Mouse (Mus musculus) heart, embryonic 15.5 days (tissue): ENCODE measurements around the gene Samm50. TPM values are rescaled to one million over a fixed set of nuclear protein-coding genes. Genes with fewer than 3 reads are reported as not detected.

Source experiments
- ATAC-seq: fragments of 200-750 bp; cut with Nextera tagmentation; replicated peaks from 2 replicates; pipeline ENCODE4 v1.8.0; 2017; ENCODE audit warnings: low read depth, moderate TSS enrichment; ENCODE audit not compliant: insufficient number of reproducible peaks, insufficient read depth, low FRiP score
- H3K27ac ChIP-seq: fragments of 300-500 bp; sonication (generic); 2 replicates; pipeline ENCODE4 v1.5.1; 2015; ENCODE audit warnings: mild to moderate bottlenecking, inconsistent platforms
- H3K27me3 ChIP-seq: fragments of 300-500 bp; sonication (generic); 2 replicates; pipeline ENCODE4 v1.6.1; 2015; ENCODE audit warnings: inconsistent platforms
- H3K36me3 ChIP-seq: fragments of 300-500 bp; sonication (generic); 2 replicates; pipeline ENCODE4 v1.6.1; 2015; ENCODE audit warnings: mild to moderate bottlenecking, inconsistent platforms
- H3K4me1 ChIP-seq: fragments of 300-500 bp; sonication (generic); replicated peaks from 2 replicates; pipeline ENCODE4 v1.6.1; 2015; ENCODE audit warnings: inconsistent platforms
- H3K4me2 ChIP-seq: fragments of 300-500 bp; sonication (generic); 2 replicates; pipeline ENCODE4 v1.6.1; 2015; ENCODE audit warnings: inconsistent platforms, mild to moderate bottlenecking, moderate library complexity
- H3K4me3 ChIP-seq: fragments of 300-500 bp; sonication (generic); 2 replicates; pipeline ENCODE4 v1.5.1; 2015; ENCODE audit warnings: mild to moderate bottlenecking, inconsistent platforms
- H3K9ac ChIP-seq: fragments of 300-500 bp; sonication (generic); 2 replicates; pipeline ENCODE4 v1.6.1; 2015; ENCODE audit warnings: mild to moderate bottlenecking, inconsistent platforms
- H3K9me3 ChIP-seq: fragments of 300-500 bp; sonication (generic); replicated peaks from 2 replicates; pipeline ENCODE4 v1.6.1; 2016; ENCODE audit warnings: inconsistent platforms
- WGBS: fragments of 180-500 bp; shearing (Covaris S2); methylation state at CpG from one replicate; pipeline ENCODE4 v1.1.7; 2015; ENCODE audit warnings: mixed read lengths; 5-methylcytosine and 5-hydroxymethylcytosine counted together
- polyA plus RNA-seq: library from polyadenylated mRNA; unstranded; fragments of >200 nt; fragmentation: Nextera tagmentation; extraction: Ambion mirVana; gene quantifications from 2 replicates; pipeline ENCODE4 v1.2.1, GENCODE M21; 2015

Gene Samm50
- polyA plus RNA-seq, 1 experiment from 2014 or later, result 124 TPM

DNA sequence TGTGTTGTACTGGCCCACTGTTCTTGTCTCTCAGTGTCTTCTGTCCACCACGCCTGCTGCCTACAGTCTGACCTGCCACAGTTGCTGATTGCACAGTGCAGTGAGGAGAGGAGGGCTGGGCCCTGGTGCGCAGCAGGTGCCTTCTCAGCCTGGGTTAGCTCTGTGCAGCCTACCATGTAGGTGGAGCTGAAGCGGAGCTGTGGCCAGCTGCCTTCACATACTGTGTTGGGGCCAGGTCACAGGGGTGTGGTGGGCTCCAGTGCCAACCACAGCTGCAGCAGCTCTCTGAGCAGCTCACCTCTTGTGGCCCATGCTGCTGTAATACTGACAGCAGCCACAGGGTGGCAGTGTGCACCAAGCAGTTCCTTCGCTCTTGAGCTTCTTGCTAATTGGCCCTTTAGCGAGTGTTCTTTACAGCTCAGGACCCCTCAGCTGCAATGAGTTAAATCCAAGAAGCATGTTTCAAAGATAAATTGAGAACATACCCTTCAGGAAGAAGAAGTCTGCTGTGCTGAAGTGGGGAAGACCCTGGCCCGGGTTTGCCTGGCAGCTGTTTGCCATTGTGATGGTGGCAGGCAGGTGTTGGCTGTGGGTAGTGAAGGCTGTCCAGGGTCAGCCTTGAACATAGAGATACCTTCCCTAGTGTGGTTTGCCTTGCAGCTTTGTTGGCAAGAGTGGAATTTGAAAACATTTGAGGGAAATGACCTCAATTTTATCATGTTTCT is 20.2 kb downstream of the Samm50 start:
- peak; percentile 32; the same call in 1 of the 2 replicates for ATAC-seq
- Histone ChIP-seq H3K36me3 (peaks cover 58% of the 10 kb centered on the region), H3K4me1 (peaks cover 39% of the 10 kb centered on the region)

GRCm38 (mm10) chr15:84212756-84213105 is 20.7 kb downstream of the Samm50 start:
- H3K4me3 ChIP-seq, result no peak overlapping the region
- H3K36me3 ChIP-seq, result peaks cover 53% of the 10 kb centered on the region
- WGBS, result 68% methylated on average over 2 of the region's 2 CpGs
- no peak; the same call in 1 of the 2 replicates for ATAC-seq
- H3K9ac ChIP-seq, result no peak overlapping the region
- H3K4me2 ChIP-seq, result no peak overlapping the region
- peaks cover 39% of the 10 kb centered on the region for H3K4me1 ChIP-seq
- no peaks in the 10 kb centered on the region for H3K9me3 ChIP-seq
- no peaks in the 10 kb centered on the region for H3K27me3 ChIP-seq
- peak overlapping the region; percentile 48 for H3K27ac ChIP-seq

More for the DNA sequence above, 20.2 kb downstream of the Samm50 start:
- Histone ChIP-seq H3K27ac (peak overlapping the region; percentile 48), H3K4me3 (no peak overlapping the region), H3K27me3 (no peaks in the 10 kb centered on the region), H3K9me3 (no peaks in the 10 kb centered on the region), H3K4me2 (no peak overlapping the region), H3K9ac (no peak overlapping the region)
- 37% methylated on average over 6 of the region's 6 CpGs for WGBS

- Histone ChIP-seq H3K4me3 (no peak overlapping the region), H3K9me3 (no peaks in the 10 kb centered on the region), H3K27me3 (no peaks in the 10 kb centered on the region), H3K36me3 (peaks cover 50% of the 10 kb centered on the region), H3K27ac (no peak overlapping the region), H3K4me2 (no peak overlapping the region), H3K4me1 (peaks cover 44% of the 10 kb centered on the region), H3K9ac (no peak overlapping the region)
- WGBS, result 66% methylated on average over 6 of the region's 6 CpGs
- ATAC-seq, result no peak
These were observed 21.2 kb downstream of the Samm50 start for GRCm38 (mm10) chr15:84213162-84213739.

- H3K4me1 ChIP-seq, result peaks cover 55% of the 10 kb centered on the region
These were observed 22.4 kb downstream of the Samm50 start for GRCm38 (mm10) chr15:84214476-84214875.

DNA sequence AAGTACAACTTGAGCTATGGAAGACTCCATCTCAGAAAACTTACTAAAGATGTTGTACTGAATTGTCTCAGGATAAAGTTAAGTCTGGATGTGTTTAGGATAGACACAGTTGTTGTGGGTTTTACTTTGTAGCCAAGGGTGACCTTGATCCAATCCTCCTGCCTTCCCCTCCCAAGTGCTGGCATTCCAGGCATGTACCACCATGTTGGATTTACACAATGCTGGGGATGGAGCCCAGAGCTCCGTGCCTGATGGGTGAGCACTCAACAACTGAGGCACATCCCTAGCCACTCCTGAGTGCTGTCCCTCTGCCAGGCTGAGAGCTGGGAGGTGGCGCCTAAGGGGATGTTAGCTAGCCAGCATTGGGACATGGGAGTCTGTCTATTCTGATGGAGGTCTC is 23.2 kb downstream of the Samm50 start:
- no peak for ATAC-seq
- no peaks in the 10 kb centered on the region for H3K9me3 ChIP-seq
- peaks cover 35% of the 10 kb centered on the region; the same call in 1 of the 2 replicates for H3K36me3 ChIP-seq
- H3K27ac ChIP-seq, result no peak overlapping the region
- H3K4me3 ChIP-seq, result no peak overlapping the region
- H3K4me2 ChIP-seq, result no peak overlapping the region
- 63% methylated on average over 2 of the region's 2 CpGs for WGBS
- no peaks in the 10 kb centered on the region for H3K27me3 ChIP-seq
- H3K4me1 ChIP-seq, result peaks cover 55% of the 10 kb centered on the region
- no peak overlapping the region for H3K9ac ChIP-seq

More at GRCm38 (mm10) chr15:84214476-84214875, 22.4 kb downstream of the Samm50 start:
- Histone ChIP-seq H3K9me3 (no peaks in the 10 kb centered on the region), H3K36me3 (peaks cover 42% of the 10 kb centered on the region), H3K4me2 (no peak overlapping the region), H3K9ac (no peak overlapping the region), H3K4me3 (no peak overlapping the region), H3K27me3 (no peaks in the 10 kb centered on the region), H3K27ac (no peak overlapping the region)
- ATAC-seq, result no peak
- 65% methylated on average over 7 of the region's 7 CpGs for WGBS

GRCm38 (mm10) chr15:84216026-84216425 is 24.0 kb downstream of the Samm50 start:
- no peaks in the 10 kb centered on the region for H3K27me3 ChIP-seq
- no peak overlapping the region for H3K4me3 ChIP-seq
- no peak overlapping the region for H3K27ac ChIP-seq
- H3K9ac ChIP-seq, result no peak overlapping the region
- no peak overlapping the region for H3K4me2 ChIP-seq
- no peak for ATAC-seq
- H3K9me3 ChIP-seq, result no peaks in the 10 kb centered on the region
- peaks cover 55% of the 10 kb centered on the region for H3K4me1 ChIP-seq
- peaks cover 27% of the 10 kb centered on the region; the same call in 1 of the 2 replicates for H3K36me3 ChIP-seq

DNA sequence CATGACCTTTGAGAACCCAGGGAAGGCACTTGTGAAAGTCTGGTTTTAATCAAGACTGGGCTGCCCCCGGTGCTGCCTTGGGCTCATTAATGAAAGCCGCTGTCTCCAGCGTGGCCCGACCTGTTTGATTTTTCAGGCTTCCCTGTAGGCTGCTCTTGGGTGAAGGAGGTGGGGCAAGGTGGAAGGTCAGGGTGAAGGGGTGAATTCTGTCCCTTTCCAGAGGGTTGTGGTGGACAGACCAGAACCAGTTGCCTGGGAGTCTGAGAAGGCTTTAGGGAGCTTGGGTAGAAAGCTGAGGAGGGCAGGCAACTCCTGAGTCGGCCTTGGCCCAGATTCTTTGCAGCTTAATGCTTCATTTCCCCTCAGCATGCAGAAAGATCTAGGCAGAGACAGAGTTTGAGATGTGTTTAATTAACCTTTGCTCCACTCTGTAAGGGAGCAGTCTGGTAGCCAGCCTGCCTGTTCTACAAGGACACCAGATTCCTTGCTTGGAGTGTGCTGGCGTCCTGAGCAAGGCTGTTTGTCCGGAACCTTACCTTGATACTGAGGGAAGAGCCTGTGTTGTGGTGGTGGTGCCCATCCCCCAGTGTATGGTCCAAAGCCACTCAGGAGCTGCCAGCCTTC is 24.5 kb downstream of the Samm50 start:
- ATAC-seq, result no peak
- H3K36me3 ChIP-seq, result peaks cover 22% of the 10 kb centered on the region; the same call in 1 of the 2 replicates
- H3K4me3 ChIP-seq, result no peak overlapping the region
- H3K9me3 ChIP-seq, result no peaks in the 10 kb centered on the region
- 39% methylated on average over 7 of the region's 7 CpGs for WGBS
- H3K27me3 ChIP-seq, result no peaks in the 10 kb centered on the region
- peaks cover 55% of the 10 kb centered on the region for H3K4me1 ChIP-seq
- 0 out of 2 replicates have a peak overlapping the region, but pooled peaks have one; percentile 3 for H3K27ac ChIP-seq
- no peak overlapping the region for H3K4me2 ChIP-seq
- no peak overlapping the region for H3K9ac ChIP-seq

- peak overlapping the region; percentile 74 for H3K27ac ChIP-seq
- 0 out of 2 replicates have a peak overlapping the region, but pooled peaks have one; percentile 4 for H3K4me2 ChIP-seq
These were observed 26.1 kb downstream of the Samm50 start for GRCm38 (mm10) chr15:84217969-84218782.

GRCm38 (mm10) chr15:84218783-84219271 is 26.8 kb downstream of the Samm50 start:
- Histone ChIP-seq H3K9me3 (no peaks in the 10 kb centered on the region), H3K4me3 (no peak overlapping the region), H3K27ac (peak overlapping the region; percentile 74), H3K27me3 (no peaks in the 10 kb centered on the region), H3K36me3 (peaks cover 14% of the 10 kb centered on the region; the same call in 1 of the 2 replicates), H3K4me1 (peaks cover 48% of the 10 kb centered on the region), H3K9ac (no peak overlapping the region), H3K4me2 (0 out of 2 replicates have a peak overlapping the region, but pooled peaks have one; percentile 4)
- WGBS, result 11% methylated on average over 9 of the region's 9 CpGs
- ATAC-seq, result peak; percentile 56

More at GRCm38 (mm10) chr15:84217969-84218782, 26.1 kb downstream of the Samm50 start:
- H3K27me3 ChIP-seq, result no peaks in the 10 kb centered on the region
- H3K9me3 ChIP-seq, result no peaks in the 10 kb centered on the region
- H3K4me3 ChIP-seq, result no peak overlapping the region
- H3K9ac ChIP-seq, result no peak overlapping the region
- WGBS, result 34% methylated on average over 23 of the region's 23 CpGs
- ATAC-seq, result no peak
- H3K36me3 ChIP-seq, result peaks cover 17% of the 10 kb centered on the region; the same call in 1 of the 2 replicates
- H3K4me1 ChIP-seq, result peaks cover 47% of the 10 kb centered on the region

DNA sequence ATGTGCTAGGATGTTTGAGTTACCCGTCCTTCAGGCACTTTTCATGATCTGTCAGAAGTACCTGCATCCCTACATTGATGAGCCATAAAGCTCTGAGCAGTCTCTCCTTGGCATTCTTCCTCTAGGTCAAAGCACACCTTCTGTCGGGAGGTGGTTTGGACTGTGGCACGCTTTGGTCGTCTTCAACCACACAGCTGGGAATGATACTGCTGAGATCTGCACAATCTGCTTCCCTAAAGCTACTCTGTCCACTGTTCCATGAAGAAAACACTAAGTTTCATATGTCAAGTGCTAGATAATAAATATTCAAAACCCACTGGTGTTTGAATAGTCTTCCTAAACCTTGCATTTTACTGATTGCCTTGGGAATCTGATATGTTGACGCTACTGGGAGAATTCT is 29.5 kb downstream of the Samm50 start:
- no peaks in the 10 kb centered on the region for H3K9me3 ChIP-seq
- no peak overlapping the region for H3K27ac ChIP-seq
- no peak overlapping the region for H3K9ac ChIP-seq
- H3K27me3 ChIP-seq, result no peaks in the 10 kb centered on the region
- peaks cover 33% of the 10 kb centered on the region for H3K4me1 ChIP-seq
- no peak for ATAC-seq
- H3K4me3 ChIP-seq, result no peak overlapping the region
- no peaks in the 10 kb centered on the region for H3K36me3 ChIP-seq
- H3K4me2 ChIP-seq, result no peak overlapping the region
- WGBS, result 59% methylated on average over 5 of the region's 5 CpGs
